Mouse (Mus musculus): ENCODE data around the gene Por. TPM values are rescaled to one million over a fixed set of nuclear protein-coding genes. Genes with fewer than 3 reads are reported as not detected.

Gene Por
- polyA plus RNA-seq, 1 experiment from 2014 or later, result 98.3 TPM

- DNase-seq (ENCODE audit: low read depth, low spot score) (no peak), ATAC-seq (no peak)
- in situ Hi-C loops (cut with MboI; ENCODE audit: low pct_unique_long_range_greater_than_20kb), result no loop called here
- no peaks in the 10 kb centered on the region for H3K27me3 ChIP-seq
- CTCF ChIA-PET, result no interaction called here
- TF ChIP-seq CTCF (IDR thresholded peaks at IDR 0.05), result no peak
- POLR2A ChIA-PET, result interaction anchor here (1.6 kb wide), 1 partner anchor 11 kb away, joined by 3 read pairs; no protein-coding TSS in a partner anchor
These were observed 113.1 kb downstream of the Por start for GRCm38 (mm10) chr5:135782901-135783300.

Other genes with a start within 250 kb of the Por start
- 74.3 TPM for gene Hip1, start 124.9 kb upstream of the Por start, polyA plus RNA-seq (2021)
- not detected for gene Ccl26, start 106.5 kb upstream of the Por start, polyA plus RNA-seq (2021)
- gene Ccl24, start 97.0 kb upstream of the Por start, polyA plus RNA-seq (2021), result not detected
- 36.7 TPM for gene Rhbdd2, start 37.4 kb upstream of the Por start, polyA plus RNA-seq (2021)
- gene Tmem120a, start 74.4 kb downstream of the Por start, polyA plus RNA-seq (2021), result 66.3 TPM
- gene Styxl1, start 108.4 kb downstream of the Por start, polyA plus RNA-seq (2021), result 1.5 TPM
- gene Mdh2, start 108.4 kb downstream of the Por start, polyA plus RNA-seq (2021), result 1,249 TPM
- 0.01 TPM for gene Srrm3, start 136.9 kb downstream of the Por start, polyA plus RNA-seq (2021)
- gene Hspb1, start 217.9 kb downstream of the Por start, polyA plus RNA-seq (2021), result 616 TPM